Mouse (Mus musculus): ENCODE data around the gene Crygc.
"Not testable (repeated sequence)": the region's sequence is repeated elsewhere in the genome, so short reads cannot be mapped to it uniquely, and the experiment has no call there.

The Crygc gene

DNA sequence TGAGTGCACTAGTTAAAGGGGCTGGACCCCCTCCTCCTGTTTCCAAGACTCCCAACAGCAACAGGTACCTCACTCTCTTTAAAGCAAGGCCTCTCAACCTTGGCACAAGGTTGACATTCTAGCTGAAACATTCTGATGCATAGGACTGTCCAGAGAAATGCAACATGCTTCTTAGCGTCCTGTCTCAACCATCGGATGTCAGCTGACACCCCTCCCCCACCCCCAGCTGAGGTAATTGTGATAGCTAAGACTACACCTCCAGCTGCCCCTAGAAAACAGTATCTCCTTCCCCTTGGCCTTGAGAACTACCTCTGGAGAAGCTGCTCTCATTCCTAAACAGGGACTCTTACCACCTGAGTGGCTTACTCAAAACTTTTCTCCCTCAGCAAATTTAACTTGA lies 21.3 kb downstream of the Crygc start:
- DNase-seq (ENCODE audit: low spot score in 2 of 2): no peak

- no peak for DNase-seq (ENCODE audit: low spot score in 2 of 2)
Measured at GRCm38 (mm10) chr1:65051696-65052095, 21.8 kb downstream of the Crygc start.

- not testable (repeated sequence) for DNase-seq (ENCODE audit: low spot score in 2 of 2)
Measured at GRCm38 (mm10) chr1:65050952-65051351, 22.5 kb downstream of the Crygc start, which contains the start of gene Cryge. TSS of gene Cryge (minus strand) at chr1:65051149.

DNA sequence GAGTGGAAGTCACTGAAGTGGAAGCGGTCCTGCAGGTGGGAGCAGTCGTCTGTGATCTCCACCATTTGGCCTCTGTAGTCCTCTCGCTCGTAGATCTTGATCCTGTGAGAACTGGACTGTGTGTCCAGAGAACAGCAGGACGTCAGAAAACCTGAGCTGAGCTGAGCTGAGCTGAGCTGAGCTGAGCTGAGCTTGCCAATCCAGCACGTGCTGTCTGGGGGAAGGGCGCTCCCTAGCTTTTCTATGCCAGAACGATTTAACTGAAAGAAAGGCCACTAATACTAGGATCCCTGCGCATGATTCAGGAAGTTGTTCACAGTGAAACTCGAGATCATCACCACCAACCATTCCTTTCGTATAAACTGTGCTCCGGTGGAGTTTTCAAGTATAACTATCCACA lies 24.7 kb downstream of the Crygc start:
- DNase-seq (ENCODE audit: low spot score in 2 of 2): peak in 1 of 2 experiments; percentile 17

- no peak for DNase-seq (ENCODE audit: low spot score in 2 of 2)
Measured at GRCm38 (mm10) chr1:65046401-65047109, 26.9 kb downstream of the Crygc start.

GRCm38 (mm10) chr1:65043433-65043832 lies 30.1 kb downstream of the Crygc start:
- DNase-seq (ENCODE audit: low spot score in 2 of 2): no peak

DNA sequence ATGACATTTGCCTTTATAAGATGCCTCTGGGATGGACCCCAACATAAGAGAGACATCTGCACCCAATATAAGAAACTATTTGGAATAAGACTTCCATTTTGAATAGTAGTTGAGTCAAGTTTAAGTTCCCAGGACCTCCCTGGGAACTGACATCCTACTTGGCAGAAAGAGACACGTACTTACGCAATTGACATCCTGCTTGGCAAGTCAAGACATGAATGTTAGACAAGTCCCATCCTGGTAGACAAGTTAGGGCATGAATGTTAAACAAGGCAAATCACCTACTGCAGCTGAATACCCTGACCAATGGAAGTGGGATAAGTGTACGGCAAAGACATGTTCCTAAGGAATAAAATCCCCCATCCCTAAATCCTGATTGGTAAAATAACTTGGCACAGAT lies 31.7 kb downstream of the Crygc start:
- DNase-seq (ENCODE audit: low spot score in 2 of 2): no peak

GRCm38 (mm10) chr1:65040806-65041205 lies 32.7 kb downstream of the Crygc start:
- DNase-seq (ENCODE audit: low spot score in 2 of 2): no peak

- DNase-seq (ENCODE audit: low spot score in 2 of 2): no peak
Measured at GRCm38 (mm10) chr1:65039679-65040078, 33.8 kb downstream of the Crygc start.

DNA sequence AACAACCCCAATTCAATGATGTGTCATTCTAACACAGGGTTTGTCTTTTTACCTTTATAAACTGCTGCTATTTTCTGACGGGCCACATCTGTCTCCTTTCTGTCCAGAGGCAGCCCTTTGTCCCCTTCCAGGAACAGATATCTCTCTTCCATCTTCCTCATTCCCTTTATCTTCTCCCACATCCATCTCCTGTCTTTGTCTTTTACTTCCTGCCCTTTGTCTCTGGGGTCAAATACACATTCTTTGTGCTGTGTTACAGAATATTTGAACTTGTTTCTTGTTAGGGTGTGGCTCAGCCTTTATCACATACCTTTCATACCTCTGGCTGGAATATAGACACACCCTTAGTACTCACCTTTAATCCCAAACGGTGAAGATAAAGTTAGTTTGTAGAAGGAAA lies 35.9 kb downstream of the Crygc start:
- DNase-seq (ENCODE audit: low spot score in 2 of 2): no peak

GRCm38 (mm10) chr1:65035513-65035912 lies 38.0 kb downstream of the Crygc start:
- no peak for DNase-seq (ENCODE audit: low spot score in 2 of 2)

DNA sequence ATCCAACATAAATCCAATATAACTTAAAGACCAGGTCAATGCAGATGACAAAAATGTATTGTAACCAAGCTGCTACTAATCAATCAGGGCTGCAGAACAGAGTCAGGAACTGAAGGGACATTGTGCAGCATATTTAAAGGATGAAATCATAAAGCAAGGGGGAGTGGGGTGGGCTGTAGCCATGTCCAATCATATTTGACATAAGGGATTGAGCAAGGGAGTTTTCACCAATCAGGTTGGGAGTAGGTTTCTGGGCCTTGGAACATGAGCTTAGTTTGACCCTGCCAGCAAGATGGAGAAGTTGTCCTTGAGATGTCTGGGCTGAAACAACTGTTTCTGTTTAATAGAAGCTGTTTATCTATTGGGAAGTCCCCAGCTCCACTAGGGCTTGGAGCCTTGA lies 40.8 kb downstream of the Crygc start, which contains the start of gene Akr1cl:
TSS of gene Akr1cl (minus strand) at position 119 of the 400 bp plus-strand sequence.
- no peak for DNase-seq (ENCODE audit: low spot score in 2 of 2)

GRCm38 (mm10) chr1:65028206-65028605 lies 45.3 kb downstream of the Crygc start:
- no peak for DNase-seq (ENCODE audit: low spot score in 2 of 2)
